Mouse (Mus musculus) hindbrain, embryonic 15.5 days (tissue): ENCODE measurements around the gene Med19. TPM values are rescaled to one million over a fixed set of nuclear protein-coding genes. Genes with fewer than 3 reads are reported as not detected.

Experiments
- polyA plus RNA-seq: library from polyadenylated mRNA; unstranded; fragments of >200 nt; fragmentation: Nextera tagmentation; extraction: Ambion mirVana; gene quantifications from 2 replicates; pipeline ENCODE4 v1.2.1, GENCODE M21; 2015

The Med19 gene
- polyA plus RNA-seq, 1 experiment from 2014 or later, result 53.4 TPM

Other genes starting within 250 kb of the Med19 start
- 17.2 and 19.6 TPM in 2 replicates for gene Tfpi, start 201.6 kb upstream of the Med19 start, polyA plus RNA-seq
- gene Ctnnd1, start 27.6 kb upstream of the Med19 start, polyA plus RNA-seq, result 32.6 and 32.7 TPM in 2 replicates
- gene Btbd18, start 19.3 kb upstream of the Med19 start, polyA plus RNA-seq, result 0.10 and 0.35 TPM in 2 replicates
- gene Selenoh, start 7.6 kb upstream of the Med19 start, polyA plus RNA-seq, result 195 and 212 TPM in 2 replicates
- gene Gm28635, start 361 bp upstream of the Med19 start, polyA plus RNA-seq, result not detected in 2 replicates
- gene Tmx2, start 738 bp downstream of the Med19 start, polyA plus RNA-seq, result 293 and 294 TPM in 2 replicates
- gene Zdhhc5, start 36.8 kb downstream of the Med19 start, polyA plus RNA-seq, result 18.3 and 19.0 TPM in 2 replicates
- 20.7 and 22.4 TPM in 2 replicates for gene Clp1, start 48.9 kb downstream of the Med19 start, polyA plus RNA-seq
- 18.9 and 19.8 TPM in 2 replicates for gene Ypel4, start 55.7 kb downstream of the Med19 start, polyA plus RNA-seq
- 5.1 and 5.9 TPM in 2 replicates for gene Gm19426, start 65.3 kb downstream of the Med19 start, polyA plus RNA-seq
- gene Serping1, start 97.0 kb downstream of the Med19 start, polyA plus RNA-seq, result 39.5 and 47.3 TPM in 2 replicates
- gene Ube2l6, start 120.4 kb downstream of the Med19 start, polyA plus RNA-seq, result 23.2 and 26.7 TPM in 2 replicates
- gene Smtnl1, start 144.2 kb downstream of the Med19 start, polyA plus RNA-seq, result not detected in 2 replicates
- 73.4 and 75.2 TPM in 2 replicates for gene Timm10, start 148.6 kb downstream of the Med19 start, polyA plus RNA-seq
- 2.3 and 2.4 TPM in 2 replicates for gene Slc43a1, start 160.4 kb downstream of the Med19 start, polyA plus RNA-seq
- 5.0 and 6.2 TPM in 2 replicates for gene Rtn4rl2, start 208.3 kb downstream of the Med19 start, polyA plus RNA-seq